Mouse (Mus musculus): ENCODE data around the gene Arhgap31.

- TF ChIP-seq FLI1 (IDR thresholded peaks at IDR 0.05; ENCODE audit: low read length) (no peak), GATA1 (IDR thresholded peaks at IDR 0.05; ENCODE audit: borderline replicate concordance, low read length) (no peak)
Observed at GRCm38 (mm10) chr16:38592026-38592678, 120.9 kb downstream of the Arhgap31 start.

Measured in megakaryocyte, embryonic 14.5 days (primary cell).